Mouse (Mus musculus): ENCODE measurements around the gene Lrrfip1.

- no peak for TF ChIP-seq POLR2A (IDR thresholded peaks at IDR 0.05; ENCODE audit: insufficient read length, low read depth)
- TF ChIP-seq CEBPB (IDR thresholded peaks at IDR 0.05; ENCODE audit: insufficient read depth, poor library complexity, severe bottlenecking), result no peak
- no peak for TF ChIP-seq MAX (IDR thresholded peaks at IDR 0.05; ENCODE audit: low read depth)
- TF ChIP-seq SRF (IDR thresholded peaks at IDR 0.05; ENCODE audit: control insufficient read depth, insufficient read length, low read depth), result no peak
- TF ChIP-seq POLR2AphosphoS2 (IDR thresholded peaks at IDR 0.05; ENCODE audit: insufficient read length, low read depth), result no peak
- no peak for TF ChIP-seq TCF12 (IDR thresholded peaks at IDR 0.05; ENCODE audit: insufficient read depth, poor library complexity, severe bottlenecking)
- TF ChIP-seq E2F4 (IDR thresholded peaks at IDR 0.05; ENCODE audit: insufficient read depth), result no peak
- TF ChIP-seq USF1 (IDR thresholded peaks at IDR 0.05; ENCODE audit: low read depth), result no peak
- TF ChIP-seq TCF3 (IDR thresholded peaks at IDR 0.05; ENCODE audit: insufficient read length, low read depth), result no peak
- TF ChIP-seq MYOG (IDR thresholded peaks at IDR 0.05; ENCODE audit: control insufficient read depth in 1 of 3, insufficient read depth in 1 of 3, insufficient read length in 2 of 3, low read depth in 2 of 3), result no peak
- TF ChIP-seq MYOD1 (IDR thresholded peaks at IDR 0.05; ENCODE audit: control insufficient read depth in 1 of 3, insufficient read length in 2 of 3, low read depth in 2 of 3), result no peak
- TF ChIP-seq REST (IDR thresholded peaks at IDR 0.05; ENCODE audit: insufficient read depth, insufficient read length), result no peak
Measured at GRCm38 (mm10) chr1:91169157-91169556, 170.6 kb downstream of the Lrrfip1 start.
